Mouse (Mus musculus) layer of hippocampus, adult 2 months (tissue): ENCODE data around the gene Mrps10. TPM values are rescaled to one million over a fixed set of nuclear protein-coding genes. Genes with fewer than 3 reads are reported as not detected.
A peak's percentile ranks its signal among the peaks of the same experiment; 100 is the strongest.
"Not testable (repeated sequence)": the region's sequence is repeated elsewhere in the genome, so short reads cannot be mapped to it uniquely, and the experiment has no call there.

ENCODE experiments used
- DNase-seq, 2 experiments: peaks; one replicate each; pipeline ENCODE4 v3.0.0; 2022; ENCODE audit warnings: low spot score in 2 of 2
- H3K27ac ChIP-seq: fragments of 200-600 bp; 2 replicates; pipeline ENCODE4 v1.8.1; 2022
- H3K4me3 ChIP-seq: fragments of 200-600 bp; 2 replicates; pipeline ENCODE4 v1.8.1; 2022; ENCODE audit warnings: mild to moderate bottlenecking
- CTCF ChIP-seq: fragments of 200-600 bp; conservative IDR thresholded peaks from 2 replicates; pipeline ENCODE4 v1.8.1; 2022; ENCODE audit warnings: antibody characterized with exemption, mild to moderate bottlenecking, moderate library complexity
- total RNA-seq, 2 experiments: library from RNA; stranded (reverse); gene quantifications; 2 replicates each; pipeline ENCODE4 v1.2.3; 2021

The Mrps10 gene
- total RNA-seq, 2 experiments from 2014 or later, result 28.3 to 30.1 TPM

GRCm38 (mm10) chr17:47394223-47394869 lies 25.7 kb downstream of the Mrps10 start:
- Histone ChIP-seq H3K4me3 (no peak overlapping the region; the same call in 1 of the 2 replicates), H3K27ac (no peak overlapping the region)
- DNase-seq, result no peak
- no peak for TF ChIP-seq CTCF

GRCm38 (mm10) chr17:47395376-47395913 lies 26.8 kb downstream of the Mrps10 start:
- Histone ChIP-seq H3K4me3 (peak overlapping the region; percentile 32), H3K27ac (no peak overlapping the region)
- no peak for DNase-seq
- no peak for TF ChIP-seq CTCF

GRCm38 (mm10) chr17:47399091-47399490 lies 30.4 kb downstream of the Mrps10 start:
- no peak for TF ChIP-seq CTCF
- Histone ChIP-seq H3K4me3 (no peak overlapping the region), H3K27ac (no peak overlapping the region)
- no peak for DNase-seq

- TF ChIP-seq CTCF, result no peak
- no peak within 1 kb of the TSS for H3K4me3 ChIP-seq
- no peak for DNase-seq
- H3K27ac ChIP-seq, result no peak within 1 kb of the TSS
Observed at GRCm38 (mm10) chr17:47400451-47400850, 31.8 kb downstream of the Mrps10 start, which contains the start of gene Guca1a. Gene Guca1a (minus strand): TSS chr17:47400584.

- Histone ChIP-seq H3K4me3 (no peak overlapping the region), H3K27ac (no peak overlapping the region)
- no peak for TF ChIP-seq CTCF
- DNase-seq, result no peak
Observed at GRCm38 (mm10) chr17:47407717-47408557, 39.2 kb downstream of the Mrps10 start.

GRCm38 (mm10) chr17:47408558-47408898 lies 39.8 kb downstream of the Mrps10 start:
- DNase-seq, result peak in 1 of 2 experiments; percentile 49
- H3K4me3 ChIP-seq, result no peak overlapping the region
- TF ChIP-seq CTCF, result peak; percentile 82
- H3K27ac ChIP-seq, result no peak overlapping the region

- H3K27ac ChIP-seq, DNase-seq: not testable (repeated sequence)
- peak overlapping the region; percentile 24; the same call in 1 of the 2 replicates for H3K4me3 ChIP-seq
Observed at GRCm38 (mm10) chr17:47409897-47410861, 41.5 kb downstream of the Mrps10 start.

GRCm38 (mm10) chr17:47420195-47420594 lies 51.5 kb downstream of the Mrps10 start:
- no peak overlapping the region for H3K4me3 ChIP-seq
- no peak overlapping the region for H3K27ac ChIP-seq
- no peak for TF ChIP-seq CTCF

GRCm38 (mm10) chr17:47421566-47421965 lies 52.9 kb downstream of the Mrps10 start:
- DNase-seq, result no peak
- Histone ChIP-seq H3K4me3 (no peak overlapping the region), H3K27ac (no peak overlapping the region)
- no peak for TF ChIP-seq CTCF

More at GRCm38 (mm10) chr17:47420195-47420594, 51.5 kb downstream of the Mrps10 start:
- DNase-seq, result no peak

- H3K27ac ChIP-seq, H3K4me3 ChIP-seq, DNase-seq: not testable (repeated sequence)
Observed at GRCm38 (mm10) chr17:47422616-47423015, 53.9 kb downstream of the Mrps10 start.

GRCm38 (mm10) chr17:47424186-47424585 lies 55.5 kb downstream of the Mrps10 start:
- H3K27ac ChIP-seq, result no peak overlapping the region
- DNase-seq, result no peak
- no peak overlapping the region for H3K4me3 ChIP-seq
- TF ChIP-seq CTCF, result no peak

- H3K4me3 ChIP-seq, result no peak overlapping the region
- no peak for DNase-seq
- TF ChIP-seq CTCF, result peak; percentile 24
- H3K27ac ChIP-seq, result no peak overlapping the region
Observed at GRCm38 (mm10) chr17:47427316-47427715, 58.6 kb downstream of the Mrps10 start.
